ENCODE assay signal across 26 mouse cellular contexts in the genomic region with DNA sequence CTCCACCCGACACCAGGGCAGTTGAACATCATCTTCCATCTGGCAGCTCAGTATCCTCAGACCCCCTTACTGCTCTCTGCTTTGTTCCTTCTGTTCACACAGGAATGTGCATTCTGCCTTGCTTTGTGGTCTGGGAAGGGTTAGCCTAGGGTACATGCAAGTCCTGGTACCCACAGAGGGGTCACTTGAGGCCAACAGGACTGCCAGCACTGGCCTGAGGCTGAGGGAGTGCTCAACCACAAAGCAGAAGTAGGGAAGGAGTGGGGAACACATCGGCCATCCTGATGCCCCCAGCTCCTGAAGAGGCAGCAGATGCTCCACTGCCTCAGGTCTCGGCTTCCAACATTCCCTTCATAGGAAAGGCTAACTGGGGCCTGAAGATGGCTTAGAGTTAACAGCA.
DNase-seq lines count a peak whose midpoint lies in the region; ATAC-seq and TF ChIP-seq lines count a peak whose summit lies in the region.
"Had no signal": no experiment of that assay in that cellular context is flagged by ENCODE, and none has a peak within 500 bp of the region (broad histone marks: within the 10 kb centered on the region; RNA-seq: fewer than 3 reads in every experiment).

No protein-coding gene starts in this region.

- peak overlapping the region; percentile 66 for H3K27ac ChIP-seq in gastrocnemius, adult 2 months
- peak overlapping the region; percentile 14; the same call in 1 of the 2 replicates for H3K27ac ChIP-seq in layer of hippocampus, adult 2 months
- H3K27ac ChIP-seq: embryonic facial prominence, embryonic 10.5 days; embryonic facial prominence, embryonic 13.5 days; heart, embryonic 15.5 days; hindbrain, embryonic 14.5 days; intestine, embryonic 15.5 days had no signal

- ATAC-seq in megakaryocyte, adult 5-6 weeks (ENCODE audit: poor library complexity, severe bottlenecking), result 0 out of 2 replicates have a peak, but pooled peaks have one; percentile 45
- ATAC-seq: activated CD4-positive, CD25-positive, alpha-beta regulatory T cell, adult 4 months; forebrain, embryonic 14.5 days; forebrain, postnatal 0 days; intestine, embryonic 15.5 days had no signal

- H3K4me3 ChIP-seq in gastrocnemius, adult 2 months, result no peak overlapping the region
- no peak overlapping the region for H3K4me3 ChIP-seq in layer of hippocampus, adult 2 months
- H3K4me3 ChIP-seq: embryonic facial prominence, embryonic 10.5 days; embryonic facial prominence, embryonic 13.5 days; erythroblast, embryonic 14.5 days; heart, embryonic 12.5 days; heart, embryonic 15.5 days; intestine, embryonic 15.5 days had no signal

- DNase-seq in gastrocnemius, adult 2 months, result no peak
- DNase-seq in gastrocnemius, postnatal 14 days, result no peak
- DNase-seq in layer of hippocampus, adult 2 months (ENCODE audit: low spot score in 2 of 2), result no peak
- DNase-seq in layer of hippocampus, postnatal 36 days, result no peak
- no peak for DNase-seq in embryo, embryonic 9.5 days (ENCODE audit: extremely low spot score)
- DNase-seq: adrenal gland, adult 8-10 months; adrenal gland, postnatal 25 days; cerebellum, adult 18-20 months; cerebellum, adult 9-10 months; cerebellum, postnatal 14 days; forebrain, postnatal 0 days; gastrocnemius, postnatal 36 days; heart, adult 18-20 months; heart, postnatal 10 days; heart, postnatal 4 days; kidney, adult 11 months had no signal

- TF ChIP-seq CTCF in gastrocnemius, adult 2 months (IDR thresholded peaks at IDR 0.05), result no peak
- TF ChIP-seq CTCF in layer of hippocampus, adult 2 months (conservative IDR thresholded peaks at IDR 0.05), result no peak

- intact Hi-C loops in gastrocnemius, adult 2 months (cut with DNase I), result no loop called here
- intact Hi-C loops in gastrocnemius, postnatal 14 days (cut with DNase I; ENCODE audit: low total_unique reads), result no loop called here
